ENCODE assay signal across 8 mouse cellular contexts in the genomic region with DNA sequence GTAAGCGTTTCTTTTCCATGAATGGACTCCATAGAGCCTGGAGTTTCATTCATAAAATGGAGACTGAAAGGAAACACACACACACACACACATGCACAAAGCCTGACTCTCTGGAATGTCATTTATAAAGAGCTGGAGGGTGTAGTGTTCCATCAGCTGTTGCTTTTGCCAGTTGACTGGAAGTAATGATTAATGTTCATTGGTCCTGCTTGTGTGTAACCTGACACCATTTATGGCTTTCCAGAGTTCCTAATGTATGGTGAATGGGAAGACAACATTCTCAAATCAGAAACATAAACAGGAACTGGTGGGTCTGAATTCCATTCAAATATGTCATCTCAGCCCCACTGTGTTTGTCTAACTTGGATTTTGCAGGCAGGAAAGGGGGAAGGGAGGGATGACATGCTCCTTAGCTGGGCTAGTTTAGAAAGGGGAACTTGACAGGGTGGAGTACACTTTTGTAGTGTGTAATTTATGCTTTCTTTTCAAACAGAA.
DNase-seq lines count a peak whose midpoint lies in the region; ATAC-seq and TF ChIP-seq lines count a peak whose summit lies in the region.

No protein-coding gene starts in this region.

- TF ChIP-seq CTCF in midbrain, postnatal 0 days (IDR thresholded peaks at IDR 0.05) = no peak
- TF ChIP-seq CTCF in thymus, adult 2 months (IDR thresholded peaks at IDR 0.05; ENCODE audit: borderline replicate concordance, control insufficient read depth, extremely low read depth, insufficient read depth, low read length, poor library complexity) = no peak

- no peak for TF ChIP-seq POLR2A in thymus, adult 2 months (IDR thresholded peaks at IDR 0.05; ENCODE audit: control insufficient read depth, extremely low read depth, insufficient read depth, low read length, poor library complexity)

- ATAC-seq in embryonic facial prominence, embryonic 14.5 days (ENCODE audit: low read depth) = peak; percentile 95
- no peak for ATAC-seq in midbrain, postnatal 0 days (ENCODE audit: low FRiP score)

- no peaks in the 10 kb centered on the region for H3K9me3 ChIP-seq in embryonic facial prominence, embryonic 14.5 days (ENCODE audit: control insufficient read depth, low read length)
- H3K9me3 ChIP-seq in midbrain, postnatal 0 days (ENCODE audit: low read length) = no peaks in the 10 kb centered on the region

- no peak overlapping the region for H3K4me2 ChIP-seq in embryonic facial prominence, embryonic 14.5 days (ENCODE audit: low read depth, low read length)
- H3K4me2 ChIP-seq in midbrain, postnatal 0 days (ENCODE audit: low read depth, low read length, poor library complexity, severe bottlenecking) = no peak overlapping the region

- no peaks in the 10 kb centered on the region for H3K36me3 ChIP-seq in embryonic facial prominence, embryonic 14.5 days (ENCODE audit: control insufficient read depth, insufficient read depth, low read length)
- no peaks in the 10 kb centered on the region for H3K36me3 ChIP-seq in midbrain, postnatal 0 days (ENCODE audit: insufficient read depth, low read length)
- H3K36me3 ChIP-seq in thymus, adult 2 months (ENCODE audit: control insufficient read depth, insufficient read depth, low read length) = no peaks in the 10 kb centered on the region

- peaks cover 14% of the 10 kb centered on the region for H3K4me1 ChIP-seq in embryonic facial prominence, embryonic 14.5 days (ENCODE audit: control insufficient read depth, insufficient read depth, low read length)
- no peaks in the 10 kb centered on the region for H3K4me1 ChIP-seq in midbrain, postnatal 0 days (ENCODE audit: insufficient read depth, low read length)
- no peaks in the 10 kb centered on the region for H3K4me1 ChIP-seq in thymus, adult 2 months (replicated peaks; ENCODE audit: control insufficient read depth, insufficient read depth, low read length)

- peak; percentile 6 for DNase-seq in ZHBTc4 (ENCODE audit: low read depth, low spot score)
- DNase-seq in embryonic facial prominence, embryonic 14.5 days (ENCODE audit: low spot score) = peak; percentile 93
- peak; percentile 57 for DNase-seq in hindlimb bud, embryonic 11.5 days (ENCODE audit: extremely low spot score, low read depth, low spot score)
- peak; percentile 24 for DNase-seq in midbrain, postnatal 0 days (ENCODE audit: low spot score)
- DNase-seq in cerebellum, adult 8-10 months = no peak
- DNase-seq in adrenal gland, postnatal 4 days (ENCODE audit: low spot score in 2 of 2) = no peak
- no peak for DNase-seq in thymus, adult 2 months
- DNase-seq in urinary bladder, postnatal 14 days (ENCODE audit: low spot score) = no peak

- no peak overlapping the region for H3K9ac ChIP-seq in embryonic facial prominence, embryonic 14.5 days (ENCODE audit: low read depth, low read length)
- no peak overlapping the region for H3K9ac ChIP-seq in midbrain, postnatal 0 days (replicated peaks; ENCODE audit: low read length, poor library complexity, severe bottlenecking)

- no peak overlapping the region for H3K4me3 ChIP-seq in embryonic facial prominence, embryonic 14.5 days (ENCODE audit: low read depth, low read length)
- no peak overlapping the region for H3K4me3 ChIP-seq in midbrain, postnatal 0 days (ENCODE audit: low read depth, low read length)
- no peak overlapping the region for H3K4me3 ChIP-seq in thymus, adult 2 months (ENCODE audit: control insufficient read depth, insufficient read depth, low read length)

- H3K27ac ChIP-seq in embryonic facial prominence, embryonic 14.5 days (replicated peaks; ENCODE audit: low read depth, low read length) = peak overlapping the region; percentile 28; the same call in 1 of the 2 replicates
- H3K27ac ChIP-seq in midbrain, postnatal 0 days (ENCODE audit: low read depth, low read length) = no peak overlapping the region
- H3K27ac ChIP-seq in thymus, adult 2 months (ENCODE audit: control insufficient read depth, insufficient read depth, low read length) = no peak overlapping the region

- 3% methylated on average over 1 of the region's 1 CpGs for WGBS in embryonic facial prominence, embryonic 14.5 days
- WGBS in midbrain, postnatal 0 days = 8% methylated on average over 1 of the region's 1 CpGs
- WGBS in thymus, adult 2 months = 79% methylated on average over 1 of the region's 1 CpGs

- H3K27me3 ChIP-seq in embryonic facial prominence, embryonic 14.5 days (replicated peaks; ENCODE audit: control insufficient read depth, insufficient read depth, low read length) = no peaks in the 10 kb centered on the region
- no peaks in the 10 kb centered on the region for H3K27me3 ChIP-seq in midbrain, postnatal 0 days (ENCODE audit: insufficient read depth, low read length)
- H3K27me3 ChIP-seq in thymus, adult 2 months (ENCODE audit: control insufficient read depth, insufficient read depth, low read length) = no peaks in the 10 kb centered on the region

Comparison
In these comparisons a context has a peak if more than half of its experiments do, and no peak if none do; other contexts are left out.
1. DNase-seq: peak in ZHBTc4 (single experiment), embryonic facial prominence, embryonic 14.5 days (single experiment), hindlimb bud, embryonic 11.5 days (single experiment) and midbrain, postnatal 0 days (single experiment); none in cerebellum, adult 8-10 months (single experiment), adrenal gland, postnatal 4 days (0 of 2), thymus, adult 2 months (single experiment) and urinary bladder, postnatal 14 days (single experiment).